Mouse (Mus musculus): ENCODE measurements around the gene Edn2. TPM values are rescaled to one million over a fixed set of nuclear protein-coding genes. Genes with fewer than 3 reads are reported as not detected.
A peak's percentile ranks its signal among the peaks of the same experiment; 100 is the strongest.

The Edn2 gene
- total RNA-seq, 2 experiments from 2014 or later: not detected

DNA sequence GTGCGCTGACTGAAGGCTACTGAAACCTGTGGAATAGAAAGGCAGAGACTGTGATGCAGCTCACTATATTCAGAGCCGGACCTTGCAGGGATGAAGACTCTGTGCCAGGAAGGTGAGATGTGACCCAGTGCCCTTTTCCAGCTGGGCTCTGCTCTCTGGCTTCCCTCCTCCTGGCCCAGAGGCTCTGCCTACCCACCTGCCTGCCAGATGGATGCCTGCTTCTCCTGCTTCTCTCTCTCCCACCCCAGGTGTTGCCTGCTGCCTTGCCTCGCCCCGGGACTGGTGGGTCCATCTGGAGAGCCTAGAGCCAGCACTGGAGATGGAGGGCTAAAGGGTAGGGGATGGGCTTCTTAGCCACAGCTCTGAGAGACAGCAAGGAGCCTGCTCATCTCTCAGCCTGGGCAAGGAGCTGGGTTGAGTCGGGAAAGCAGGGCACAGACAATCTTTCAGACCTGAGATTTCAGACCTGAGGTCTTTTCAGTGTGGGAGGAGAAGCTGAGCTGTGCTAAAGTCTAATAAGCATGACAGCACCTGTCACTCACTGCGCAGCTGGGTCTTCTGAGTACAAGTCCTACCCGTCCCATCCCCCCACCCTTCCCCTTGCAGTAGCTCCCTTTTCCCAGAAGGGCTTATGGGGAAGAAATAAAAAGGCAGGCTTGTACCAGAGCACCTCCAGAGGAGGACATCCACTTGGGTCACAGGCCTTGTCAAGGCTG, 39.7 kb downstream of the Edn2 start:
- no peak for ATAC-seq (ENCODE audit: poor library complexity, severe bottlenecking)

DNA sequence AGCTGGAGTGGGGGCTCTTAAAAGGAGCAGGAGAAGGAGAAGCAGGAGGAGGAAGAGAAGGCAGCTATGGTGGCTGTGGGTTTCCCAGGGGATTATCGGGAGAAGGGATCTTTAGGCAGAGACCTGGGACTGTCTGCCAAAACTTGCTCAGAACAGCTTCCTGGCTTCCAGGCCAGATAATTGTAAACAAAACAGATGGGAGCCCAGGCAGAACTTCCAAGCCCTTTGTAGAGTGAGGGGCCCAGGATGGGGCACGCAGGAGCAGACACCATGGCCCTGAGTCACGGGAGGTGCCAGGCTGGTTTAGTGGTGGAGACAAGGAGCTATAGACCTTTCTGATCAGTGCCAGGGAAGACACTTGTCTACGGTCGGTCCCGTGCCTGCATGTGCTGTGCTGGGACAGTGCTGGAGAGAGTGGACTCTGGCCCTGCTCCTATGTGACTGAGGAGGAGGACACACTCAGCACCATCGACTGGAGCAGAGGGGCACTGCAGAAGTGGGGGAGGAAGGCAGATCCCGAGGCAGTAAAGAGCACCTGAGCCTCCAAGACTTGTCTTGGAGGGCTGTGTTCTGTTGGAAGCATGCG, 43.4 kb downstream of the Edn2 start:
- no peak for ATAC-seq (ENCODE audit: poor library complexity, severe bottlenecking)

DNA sequence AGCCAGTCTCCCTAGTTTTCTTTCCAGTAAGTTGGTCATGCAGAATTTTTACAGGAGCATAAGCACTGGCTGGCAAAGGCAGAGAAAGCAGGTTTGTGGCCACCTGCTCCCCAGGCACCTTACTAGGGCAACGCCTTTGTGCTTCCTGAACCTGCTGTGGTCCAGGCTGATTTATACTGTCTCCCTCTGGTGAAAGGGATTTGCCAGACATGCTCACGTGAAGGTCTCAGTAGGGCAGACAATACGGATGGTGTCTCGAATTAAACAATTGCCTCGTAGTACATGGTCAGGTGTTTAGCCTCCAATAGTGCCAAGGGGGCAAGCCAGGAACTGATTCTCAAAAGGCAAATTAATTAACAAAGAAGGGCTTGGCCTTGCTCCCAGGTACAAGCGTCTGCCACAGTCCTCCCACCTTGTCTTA, 45.5 kb downstream of the Edn2 start:
- ATAC-seq (ENCODE audit: poor library complexity, severe bottlenecking): no peak

DNA sequence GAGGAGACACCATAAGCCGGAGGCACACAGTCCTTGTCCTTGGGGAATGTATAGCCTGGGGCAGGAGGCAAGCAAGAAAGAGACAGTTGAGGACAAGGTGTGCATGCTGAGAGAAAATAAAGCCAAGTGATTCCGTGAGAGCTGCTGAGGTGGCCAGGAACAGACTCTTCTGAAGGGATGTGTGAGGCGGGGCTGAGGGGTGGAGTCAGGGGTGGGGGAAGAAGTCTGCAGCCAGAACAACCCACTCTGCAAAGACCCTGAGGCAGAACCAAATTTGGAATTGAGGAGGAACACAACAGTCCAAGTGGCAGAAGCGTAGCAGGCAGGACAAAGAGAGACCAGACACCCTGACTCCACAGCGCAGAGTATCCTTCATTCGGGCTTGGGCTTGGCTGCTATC, 51.1 kb downstream of the Edn2 start:
- no peak for ATAC-seq (ENCODE audit: poor library complexity, severe bottlenecking)

DNA sequence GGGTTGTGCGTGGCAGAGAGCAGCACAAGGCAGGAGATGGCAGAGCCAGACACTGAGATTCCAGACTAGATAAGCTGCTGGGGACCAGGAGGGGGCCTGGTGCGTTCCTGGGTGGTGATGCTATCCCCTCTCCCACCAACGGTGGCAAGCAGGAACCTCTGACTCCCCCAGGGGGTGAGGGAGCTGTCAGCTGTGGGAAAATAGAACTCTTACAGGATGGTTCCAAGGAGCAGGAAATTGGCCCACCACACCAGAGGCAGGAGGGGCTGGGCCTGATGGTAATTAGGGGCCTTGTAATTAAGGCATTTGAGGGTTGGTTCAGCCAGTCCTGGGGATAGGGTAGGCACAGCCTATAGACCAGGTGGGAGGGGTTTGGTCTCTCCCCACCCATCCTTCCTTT, 51.8 kb downstream of the Edn2 start:
- ATAC-seq (ENCODE audit: poor library complexity, severe bottlenecking): no peak

DNA sequence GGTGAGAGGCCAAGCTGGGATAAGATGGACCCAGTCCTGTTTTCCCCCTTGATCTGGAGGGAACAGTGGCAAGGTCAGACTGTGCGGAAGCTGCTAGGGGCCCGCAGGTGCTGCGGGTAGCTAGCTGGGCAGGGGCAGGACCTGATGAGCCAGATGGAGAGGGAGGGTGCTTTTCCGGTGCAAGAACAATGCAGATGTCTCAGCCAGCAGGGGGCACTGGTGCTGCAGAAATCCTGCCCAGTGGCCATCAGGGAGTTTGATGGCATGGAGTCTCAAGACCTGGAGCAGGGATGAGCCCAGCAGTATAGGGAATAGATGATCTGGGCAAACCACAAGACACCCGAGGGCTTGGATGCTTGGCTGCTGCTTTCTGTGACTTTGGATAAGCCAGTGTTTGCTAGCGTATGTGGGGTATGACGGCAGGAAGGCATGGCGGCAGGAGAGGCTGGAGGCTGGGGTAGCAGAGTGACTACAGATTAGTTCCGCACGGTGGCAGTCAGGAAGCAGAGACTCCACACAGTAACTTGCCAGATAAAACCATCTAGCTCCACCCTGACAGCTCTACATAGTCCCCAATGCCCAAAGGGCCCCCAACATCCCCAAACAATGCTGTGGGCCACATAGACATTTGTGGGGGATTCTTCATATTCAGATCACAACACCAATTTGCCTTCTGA, 55.0 kb downstream of the Edn2 start:
- ATAC-seq (ENCODE audit: poor library complexity, severe bottlenecking): peak; percentile 24; the same call in 1 of the 2 replicates

DNA sequence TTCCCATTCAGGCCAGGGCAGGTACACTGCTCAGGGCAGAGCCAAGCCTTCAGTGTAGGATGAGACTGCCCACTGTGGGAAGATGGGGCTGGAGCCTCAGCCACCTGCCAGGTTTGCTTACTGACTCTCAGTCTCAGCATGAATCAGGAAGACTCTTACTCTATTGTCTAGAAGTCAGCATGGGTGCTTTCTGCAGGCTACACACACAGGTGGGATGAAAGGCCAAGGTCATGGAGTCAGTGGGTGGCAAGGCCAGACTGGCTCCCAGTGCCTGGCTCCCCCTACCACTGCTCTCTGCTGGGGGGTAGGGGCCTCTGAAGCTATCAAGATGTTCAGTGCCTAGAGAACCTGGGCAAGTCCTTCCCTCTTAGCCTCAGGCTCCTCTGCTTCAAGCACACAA, 55.9 kb downstream of the Edn2 start:
- no peak for ATAC-seq (ENCODE audit: poor library complexity, severe bottlenecking)

Other genes starting within 250 kb of the Edn2 start
- not detected in 2 replicates for gene AL607142.1, start 96.2 kb upstream of the Edn2 start, total RNA-seq (2015)
- not detected in 2 replicates for gene AL607142.1, start 96.2 kb upstream of the Edn2 start, total RNA-seq (2017)
- not detected in 2 replicates for gene Foxo6, start 126.1 kb downstream of the Edn2 start, total RNA-seq (2015)
- not detected in 2 replicates for gene Foxo6, start 126.1 kb downstream of the Edn2 start, total RNA-seq (2017)
- 31.3 and 41.7 TPM in 2 replicates for gene Scmh1, start 244.1 kb downstream of the Edn2 start, total RNA-seq (2015)
- 6.8 and 9.0 TPM in 2 replicates for gene Scmh1, start 244.1 kb downstream of the Edn2 start, total RNA-seq (2017)

All from megakaryocyte, adult 5-6 weeks (primary cell).